Mouse (Mus musculus) spleen, adult 10 weeks (tissue): ENCODE data around the gene Nipsnap2. TPM values are rescaled to one million over a fixed set of nuclear protein-coding genes. Genes with fewer than 3 reads are reported as not detected.

Source experiments
- polyA plus RNA-seq: library from polyadenylated mRNA; stranded (reverse); fragments of 350-450 nt; fragmentation: Illumina TruSeq; extraction: RNeasy Lipid Tissue Mini Kit (QIAGEN cat#74804); gene quantifications from one replicate; pipeline ENCODE4 v1.2.3, GENCODE M21; 2015; ENCODE audit warnings: low replicate concordance; ENCODE audit not compliant: insufficient read depth

Gene Nipsnap2
- 36.1 TPM for polyA plus RNA-seq

GRCm38 (mm10) chr5:129724834-129725773 is at the start of gene Nipsnap2:
Nipsnap2 (plus strand) TSS chr5:129725063.

GRCm38 (mm10) chr5:129708412-129708811 is 16.5 kb upstream of the Nipsnap2 start, which contains the start of gene Sept14:
Sept14 (minus strand) TSS chr5:129708512.

DNA sequence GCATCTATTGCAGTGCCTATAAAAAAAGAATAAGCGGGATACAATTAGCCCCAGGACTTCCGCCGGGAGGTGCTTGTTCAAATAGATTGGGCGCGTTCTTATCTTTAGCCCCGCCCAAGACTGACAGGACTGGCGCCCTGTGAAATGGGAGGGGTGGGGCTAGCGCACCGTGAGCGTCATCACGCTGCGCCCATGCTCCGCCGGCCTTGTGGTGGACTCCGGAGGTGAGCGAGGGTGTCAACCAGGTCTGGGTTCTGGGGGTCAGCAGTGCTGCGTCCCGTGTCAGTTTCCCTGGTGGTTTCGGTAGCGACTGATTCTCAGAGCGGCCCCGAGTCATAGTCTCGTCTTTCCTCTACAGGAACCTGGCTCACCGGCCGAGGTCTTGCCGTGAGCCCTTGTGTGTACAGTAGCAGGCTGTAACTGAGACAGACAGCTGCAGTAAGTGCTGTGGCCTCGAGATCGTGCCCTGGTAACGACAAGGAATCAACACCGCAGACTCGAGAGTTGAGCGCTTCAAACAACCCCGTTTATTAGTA is 9.5 kb upstream of the Nipsnap2 start, which contains the start of gene Mrps17:
Gene Mrps17 (plus strand): TSS at position 172 of the 536 bp plus-strand sequence.

GRCm38 (mm10) chr5:129786818-129787790 is 62.2 kb downstream of the Nipsnap2 start, which contains the start of gene Psph:
Psph (minus strand) TSS chr5:129787449.

Other genes with a start within 250 kb of the Nipsnap2 start
- 119 TPM for gene Sfswap, start 223.8 kb upstream of the Nipsnap2 start, polyA plus RNA-seq
- gene Mmp17, start 140.9 kb upstream of the Nipsnap2 start, polyA plus RNA-seq = 0.76 TPM
- gene Zfp11, start 55.0 kb upstream of the Nipsnap2 start, polyA plus RNA-seq = 2.3 TPM
- gene Sept14, start 16.6 kb upstream of the Nipsnap2 start, polyA plus RNA-seq = not detected
- gene Mrps17, start 9.6 kb upstream of the Nipsnap2 start, polyA plus RNA-seq = 62.6 TPM
- gene Psph, start 62.4 kb downstream of the Nipsnap2 start, polyA plus RNA-seq = 10.8 TPM
- gene Sumf2, start 121.9 kb downstream of the Nipsnap2 start, polyA plus RNA-seq = 8.8 TPM
- gene Chchd2, start 162.4 kb downstream of the Nipsnap2 start, polyA plus RNA-seq = 196 TPM
- gene Zbed5, start 170.7 kb downstream of the Nipsnap2 start, polyA plus RNA-seq = 2.1 TPM
- gene Phkg1, start 173.5 kb downstream of the Nipsnap2 start, polyA plus RNA-seq = 0.26 TPM
- gene Nupr1l, start 183.5 kb downstream of the Nipsnap2 start, polyA plus RNA-seq = 3.7 TPM
- 36.4 TPM for gene Vkorc1l1, start 216.9 kb downstream of the Nipsnap2 start, polyA plus RNA-seq